Mouse (Mus musculus): ENCODE measurements around the gene Zfp292.

DNA sequence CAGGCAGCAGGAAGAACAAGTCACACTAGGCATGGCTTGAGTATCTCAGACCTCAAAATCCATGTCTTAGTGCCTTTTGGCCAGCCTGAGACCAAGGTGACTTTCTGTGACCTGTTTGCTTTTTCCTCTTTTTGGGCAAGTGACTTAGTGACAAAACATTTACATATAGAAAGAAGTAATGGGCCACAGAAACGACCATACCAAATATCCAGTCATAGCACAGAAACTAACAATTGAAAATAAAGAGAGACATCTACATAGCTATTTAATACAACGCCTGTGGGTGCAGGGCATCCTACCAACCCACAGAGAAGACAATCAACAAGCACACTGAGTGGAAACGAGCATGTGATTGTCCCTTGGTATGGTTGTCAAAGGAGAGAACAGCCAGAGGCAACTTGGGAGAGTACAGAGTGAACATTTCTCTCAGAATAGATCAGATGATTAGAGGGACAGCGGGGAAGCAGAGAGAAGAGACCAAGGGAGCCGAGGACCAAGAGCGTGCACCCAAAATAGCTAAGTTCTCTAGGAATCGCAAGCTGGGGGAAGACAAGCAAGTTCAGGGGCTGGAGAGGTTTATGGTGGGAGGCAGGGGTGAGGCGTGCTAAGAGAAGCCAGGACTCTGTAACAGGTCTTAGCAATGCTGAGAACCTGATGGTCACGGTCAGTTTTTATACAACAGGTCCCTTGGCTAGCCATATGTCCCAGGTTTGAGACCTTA is 3.0 kb upstream of the Zfp292 start:
- TF ChIP-seq ZC3H11A (IDR thresholded peaks at IDR 0.05; ENCODE audit: borderline replicate concordance, low read depth, low read length) (no peak), ZNF384 (IDR thresholded peaks at IDR 0.05; ENCODE audit: low read depth, low read length) (no peak), CHD2 (IDR thresholded peaks at IDR 0.05; ENCODE audit: low read depth, low read length) (no peak)
